Mouse (Mus musculus) macrophage (primary cell): ENCODE measurements around the gene Rabep1. TPM values are rescaled to one million over a fixed set of nuclear protein-coding genes. Genes with fewer than 3 reads are reported as not detected.

Source experiments
- H3K27ac ChIP-seq: fragments of 350-480 bp; formaldehyde crosslinking; 2 replicates; pipeline ENCODE4 v1.9.0; 2021
- H3K36me3 ChIP-seq: fragments of 350-480 bp; formaldehyde crosslinking; 2 replicates; pipeline ENCODE4 v1.9.0; 2021; ENCODE audit errors: inconsistent target
- H3K4me3 ChIP-seq: fragments of 350-480 bp; formaldehyde crosslinking; 2 replicates; pipeline ENCODE4 v1.9.0; 2021; ENCODE audit errors: inconsistent target
- H3K79me2 ChIP-seq: fragments of 350-480 bp; formaldehyde crosslinking; 2 replicates; pipeline ENCODE4 v1.9.0; 2021; ENCODE audit errors: inconsistent target
- WGBS: methylation state at CpG from one replicate; pipeline ENCODE4 v1.1.7; 2026; ENCODE audit warnings: inconsistent platforms; ENCODE audit not compliant: missing documents; 5-methylcytosine and 5-hydroxymethylcytosine counted together
- polyA plus RNA-seq: library from polyadenylated mRNA; stranded (reverse); fragments of 250-400 nt; gene quantifications from 3 replicates; pipeline ENCODE4 v1.2.4, GENCODE M21; 2018; ENCODE audit warnings: inconsistent platforms
- total RNA-seq, 78 experiments: library from RNA; depleted of rRNA; stranded (reverse); fragments of 250-400 nt; gene quantifications; 1 replicate in 9 of 78; 2 replicates in 24 of 78; 3 replicates in 43 of 78; 4 replicates in 2 of 78; pipeline ENCODE4 v1.2.4; 2018; ENCODE audit warnings: inconsistent platforms in 56 of 78

The Rabep1 gene
- 100 to 1,000 TPM; 107 to 236 (median 170) TPM for total RNA-seq (2018; cell fraction: chromatin; rRNA removed)
- total RNA-seq (2018; cell fraction: cytosol; rRNA removed), result 10 to 100 TPM; 37.8 to 63.8 (median 49.3) TPM
- 100 to 1,000 TPM in 13 of 26 experiments, 10 to 100 TPM in 13; 58.5 to 165 (median 99.2) TPM for total RNA-seq (2018; cell fraction: nucleus; rRNA removed)
- 27.9 to 38.0 TPM (median 32.0 TPM) in 3 replicates for polyA plus RNA-seq

DNA sequence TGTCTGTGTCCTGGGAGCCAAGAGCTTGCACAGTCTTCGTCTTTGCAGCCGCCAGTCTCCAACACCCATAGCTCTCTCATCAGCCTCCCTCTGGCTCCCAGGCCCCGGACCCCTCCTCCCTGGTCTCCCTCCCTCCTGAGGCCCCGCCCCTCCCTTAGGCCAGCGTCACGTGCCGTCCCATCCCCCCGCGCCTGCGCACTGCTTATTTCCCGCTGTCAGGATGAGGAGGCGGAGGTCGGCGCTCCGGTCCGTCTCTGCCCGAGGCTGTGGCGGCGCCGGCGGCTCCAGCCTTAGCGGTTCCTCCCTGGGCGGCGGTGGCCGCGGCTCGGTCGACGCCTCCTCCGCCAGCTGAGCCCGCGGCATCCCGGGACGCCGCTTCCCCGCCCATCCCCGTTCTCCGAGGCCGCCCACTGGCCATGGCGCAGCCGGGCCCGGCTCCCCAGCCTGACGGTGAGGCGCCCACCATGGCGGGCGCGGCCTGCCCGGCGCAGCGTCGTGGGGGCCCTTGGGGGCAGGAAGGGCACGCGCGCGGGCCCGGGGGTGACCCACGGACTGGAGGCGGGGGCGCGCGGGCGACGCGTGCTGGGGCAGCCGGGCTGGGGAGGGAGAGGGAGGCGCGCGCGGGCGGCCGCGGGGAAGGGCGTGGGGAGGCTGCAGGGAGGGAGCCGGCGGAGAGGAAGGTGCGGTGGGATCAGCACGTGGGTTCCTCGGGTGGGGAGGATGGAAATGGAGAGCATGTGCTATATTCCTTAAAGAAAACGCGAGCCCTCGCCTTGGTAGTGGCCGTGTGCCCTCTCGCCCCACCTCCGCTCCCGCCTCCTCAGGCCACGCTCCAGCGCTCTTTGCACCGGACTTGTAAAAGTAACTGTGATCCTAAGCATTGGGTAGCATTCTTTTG, at the start of gene Rabep1:
Gene Rabep1 (plus strand): TSS at position 220 of the 898 bp plus-strand sequence.
- no peaks in the 10 kb centered on the region for H3K36me3 ChIP-seq
- peak within 1 kb of the TSS; percentile 70 for H3K4me3 ChIP-seq
- H3K27ac ChIP-seq, result peak within 1 kb of the TSS; percentile 61
- under 1% methylated on average over 72 of the region's 88 CpGs for WGBS
- H3K79me2 ChIP-seq, result peaks cover 54% of the 10 kb centered on the region

DNA sequence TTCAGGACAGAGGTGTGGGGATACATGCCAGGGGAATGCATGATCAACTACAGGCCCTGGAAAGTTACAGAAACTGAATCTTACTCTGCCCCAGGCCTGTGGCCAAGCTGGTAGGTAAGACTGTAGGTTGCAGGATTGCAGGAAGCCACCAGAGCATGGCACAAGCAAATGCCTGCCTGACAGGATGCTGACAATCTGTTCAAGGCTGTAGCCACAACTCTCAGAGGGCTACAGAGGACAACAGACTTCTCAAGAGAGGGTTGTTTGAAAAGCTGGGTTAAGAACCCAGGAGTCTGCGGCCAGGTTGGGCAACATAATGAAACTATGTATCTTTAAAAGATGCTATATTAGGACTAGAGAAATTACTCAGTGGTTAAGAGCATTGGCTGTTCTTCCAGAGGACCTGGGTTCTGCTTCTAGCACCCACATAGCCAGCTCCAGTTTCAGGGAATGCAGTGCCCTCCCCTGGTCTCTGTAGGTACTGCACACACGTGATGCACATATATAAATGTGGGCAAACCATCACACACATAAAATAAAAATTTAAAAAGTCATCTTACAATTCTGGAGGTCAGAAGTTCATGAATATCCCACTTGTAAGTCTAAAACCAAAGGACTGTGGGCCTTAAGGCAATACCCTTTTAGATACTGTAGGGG, 42.2 kb upstream of the Rabep1 start:
- H3K36me3 ChIP-seq, result no peaks in the 10 kb centered on the region

DNA sequence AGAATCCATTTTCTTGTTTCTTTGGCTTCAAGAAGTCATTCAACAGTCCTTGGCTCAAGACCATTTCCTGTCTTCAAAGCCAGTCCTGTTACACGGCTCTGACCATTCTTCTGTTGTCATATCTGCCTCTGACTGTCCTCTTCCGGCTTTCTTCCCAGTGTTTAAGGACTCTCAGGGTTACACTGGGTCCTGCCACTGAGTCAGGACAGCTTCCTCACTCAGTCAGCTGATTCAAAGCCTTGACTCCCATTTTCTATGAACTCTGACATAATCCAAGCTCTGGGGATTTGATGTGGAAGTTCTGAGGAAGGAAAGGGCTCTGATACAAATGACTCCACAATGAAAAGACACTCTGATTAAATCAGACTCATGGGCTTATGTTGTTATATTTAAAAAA, 41.7 kb upstream of the Rabep1 start:
- Histone ChIP-seq H3K4me3 (no peak overlapping the region), H3K27ac (peak overlapping the region; percentile 81), H3K79me2 (no peaks in the 10 kb centered on the region), H3K36me3 (no peaks in the 10 kb centered on the region)
- 87% methylated on average over 2 of the region's 2 CpGs for WGBS

More for the DNA sequence above, 42.2 kb upstream of the Rabep1 start:
- peak overlapping the region; percentile 81; the same call in 1 of the 2 replicates for H3K27ac ChIP-seq
- no peaks in the 10 kb centered on the region for H3K79me2 ChIP-seq
- no peak overlapping the region for H3K4me3 ChIP-seq
- WGBS, result 97% methylated on average over 2 of the region's 2 CpGs

- Histone ChIP-seq H3K27ac (peak overlapping the region; percentile 81), H3K36me3 (no peaks in the 10 kb centered on the region), H3K79me2 (no peaks in the 10 kb centered on the region), H3K4me3 (no peak overlapping the region)
- 2% methylated on average over 6 of the region's 6 CpGs for WGBS
Measured at GRCm38 (mm10) chr11:70803711-70804200, 40.8 kb upstream of the Rabep1 start.

DNA sequence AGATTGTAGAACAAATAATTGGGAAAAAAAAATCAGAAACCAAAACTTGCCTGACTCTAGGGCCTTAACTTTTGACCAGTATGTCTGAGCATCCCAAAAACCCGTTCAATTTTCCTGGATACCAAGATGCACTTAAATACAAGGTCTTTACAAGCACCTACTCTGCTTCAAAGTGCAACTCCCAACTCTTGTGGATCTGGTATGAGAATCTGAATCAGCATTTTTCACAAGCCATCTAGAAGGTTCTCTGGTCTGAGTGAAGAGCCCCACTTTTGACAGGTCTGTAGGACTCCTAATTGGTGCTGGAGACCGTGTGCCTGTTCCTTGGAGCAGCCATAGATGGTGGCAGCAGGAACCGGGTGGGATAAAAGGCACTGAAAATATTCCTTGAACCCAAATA, 40.2 kb upstream of the Rabep1 start:
- Histone ChIP-seq H3K27ac (peak overlapping the region; percentile 81), H3K36me3 (no peaks in the 10 kb centered on the region), H3K4me3 (no peak overlapping the region), H3K79me2 (no peaks in the 10 kb centered on the region)
- WGBS, result 80% methylated on average over 3 of the region's 3 CpGs

DNA sequence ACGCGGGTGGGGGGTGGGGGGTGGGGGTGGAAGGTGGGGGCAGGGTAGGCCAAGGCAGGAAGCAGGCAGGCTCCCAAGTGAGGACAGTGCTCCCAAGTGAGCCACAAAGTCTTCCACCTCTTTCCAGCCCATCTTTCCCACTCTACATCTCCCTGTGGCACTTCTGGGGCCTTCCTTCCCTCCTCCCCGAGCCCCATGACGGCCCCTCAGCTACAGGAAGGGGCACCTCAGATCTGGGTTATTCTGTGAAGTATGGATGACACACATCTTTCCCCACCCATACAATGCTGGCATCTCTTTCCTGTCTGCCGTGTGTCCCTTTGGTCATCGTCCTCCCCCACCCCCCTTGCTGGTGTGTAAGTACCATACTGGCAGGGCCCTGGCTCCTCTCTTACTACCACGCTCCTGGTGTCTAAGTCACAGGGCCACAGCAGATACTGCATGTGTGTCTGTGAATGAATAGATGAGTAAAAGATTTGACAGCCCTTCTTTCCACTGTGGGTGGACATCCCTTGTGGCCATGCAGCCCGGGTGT, 38.9 kb upstream of the Rabep1 start:
- peak overlapping the region; percentile 81 for H3K27ac ChIP-seq
- 66% methylated on average over 6 of the region's 8 CpGs for WGBS

DNA sequence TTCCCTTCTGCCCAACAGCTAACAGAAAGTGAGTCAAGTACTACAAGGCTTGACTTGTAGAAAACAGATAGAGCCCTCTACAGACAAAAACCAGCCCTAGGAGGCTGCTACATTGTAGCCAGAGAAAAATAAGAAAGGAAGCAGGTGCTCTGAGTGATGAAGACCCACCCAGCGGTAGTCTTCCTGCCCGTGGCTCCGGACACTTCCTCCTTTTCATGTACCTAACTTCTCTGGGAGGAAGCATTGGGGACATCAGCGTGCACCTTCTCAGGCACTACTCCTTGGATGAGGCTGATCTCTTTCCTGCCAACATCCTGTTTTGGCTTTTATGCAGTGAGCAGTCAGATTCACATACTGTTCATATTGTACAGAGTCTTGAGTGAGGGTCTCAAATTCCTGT, 37.9 kb upstream of the Rabep1 start:
- H3K79me2 ChIP-seq, result no peaks in the 10 kb centered on the region
- WGBS, result 23% methylated on average over 4 of the region's 4 CpGs
- H3K36me3 ChIP-seq, result no peaks in the 10 kb centered on the region
- no peak overlapping the region for H3K27ac ChIP-seq
- H3K4me3 ChIP-seq, result no peak overlapping the region

More for the DNA sequence above, 38.9 kb upstream of the Rabep1 start:
- Histone ChIP-seq H3K4me3 (no peak overlapping the region), H3K79me2 (no peaks in the 10 kb centered on the region), H3K36me3 (no peaks in the 10 kb centered on the region)

DNA sequence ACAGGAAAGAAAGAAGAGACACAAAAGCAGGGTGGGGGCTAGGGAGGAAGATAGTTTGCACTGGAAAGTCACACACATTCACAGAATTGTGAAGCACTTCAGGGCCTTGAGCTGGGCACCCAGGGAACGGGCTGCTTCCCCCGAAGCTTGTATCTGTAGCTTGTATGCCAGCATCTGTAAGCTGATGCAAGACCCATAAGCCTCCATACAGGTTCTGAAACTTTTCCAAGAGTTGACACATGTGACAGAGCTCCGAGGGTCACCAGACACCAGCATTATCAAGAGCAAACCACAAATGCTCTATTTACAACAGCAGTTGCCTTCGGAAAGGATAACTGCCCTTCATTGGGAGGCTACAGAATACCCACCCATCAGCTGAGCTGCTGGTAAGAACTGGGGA, 36.9 kb upstream of the Rabep1 start:
- Histone ChIP-seq H3K36me3 (no peaks in the 10 kb centered on the region), H3K79me2 (no peaks in the 10 kb centered on the region), H3K4me3 (no peak overlapping the region), H3K27ac (no peak overlapping the region)
- 70% methylated on average over 3 of the region's 4 CpGs for WGBS

- WGBS, result 59% methylated on average over 3 of the region's 3 CpGs
- Histone ChIP-seq H3K4me3 (no peak overlapping the region), H3K79me2 (no peaks in the 10 kb centered on the region), H3K36me3 (no peaks in the 10 kb centered on the region), H3K27ac (no peak overlapping the region)
Measured at GRCm38 (mm10) chr11:70808101-70808500, 36.5 kb upstream of the Rabep1 start.

- 80% methylated on average over 1 of the region's 1 CpGs for WGBS
- no peak overlapping the region for H3K4me3 ChIP-seq
- no peak overlapping the region for H3K27ac ChIP-seq
- no peaks in the 10 kb centered on the region for H3K36me3 ChIP-seq
- H3K79me2 ChIP-seq, result no peaks in the 10 kb centered on the region
Measured at GRCm38 (mm10) chr11:70809011-70809410, 35.6 kb upstream of the Rabep1 start.

DNA sequence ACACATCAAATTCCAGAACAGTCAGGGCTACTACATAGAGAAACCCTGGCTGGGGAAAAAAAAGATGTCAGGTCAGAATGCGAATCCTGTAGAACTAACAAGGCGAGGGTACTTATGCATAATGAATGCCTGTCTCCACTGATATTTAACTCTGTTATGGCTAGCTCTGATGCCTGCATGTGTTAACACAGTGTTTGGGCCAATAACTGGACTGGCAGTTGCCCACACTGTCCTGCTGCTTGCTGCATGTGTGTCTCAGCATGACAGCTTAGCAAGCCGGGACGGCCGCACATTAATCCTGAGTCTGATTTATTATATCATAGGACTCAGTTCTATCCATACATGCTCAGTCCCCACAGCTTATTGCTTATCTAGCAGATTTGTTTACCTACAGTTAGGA, 33.5 kb upstream of the Rabep1 start:
- 98% methylated on average over 5 of the region's 5 CpGs for WGBS
- H3K36me3 ChIP-seq, result no peaks in the 10 kb centered on the region
- no peaks in the 10 kb centered on the region for H3K79me2 ChIP-seq
- H3K27ac ChIP-seq, result no peak overlapping the region
- no peak overlapping the region for H3K4me3 ChIP-seq

- H3K27ac ChIP-seq, result no peak overlapping the region
- no peaks in the 10 kb centered on the region for H3K79me2 ChIP-seq
- WGBS, result 90% methylated on average over 13 of the region's 13 CpGs
- no peak overlapping the region for H3K4me3 ChIP-seq
- H3K36me3 ChIP-seq, result no peaks in the 10 kb centered on the region
Measured at GRCm38 (mm10) chr11:70811471-70812240, 32.9 kb upstream of the Rabep1 start.

- WGBS, result 19% methylated on average over 7 of the region's 7 CpGs
- Histone ChIP-seq H3K27ac (peak within 1 kb of the TSS; percentile 73), H3K79me2 (no peaks in the 10 kb centered on the region), H3K4me3 (no peak within 1 kb of the TSS), H3K36me3 (no peaks in the 10 kb centered on the region)
Measured at GRCm38 (mm10) chr11:70812365-70812764, 32.2 kb upstream of the Rabep1 start, which contains the start of gene Scimp. Gene Scimp (minus strand): TSS chr11:70812586.

DNA sequence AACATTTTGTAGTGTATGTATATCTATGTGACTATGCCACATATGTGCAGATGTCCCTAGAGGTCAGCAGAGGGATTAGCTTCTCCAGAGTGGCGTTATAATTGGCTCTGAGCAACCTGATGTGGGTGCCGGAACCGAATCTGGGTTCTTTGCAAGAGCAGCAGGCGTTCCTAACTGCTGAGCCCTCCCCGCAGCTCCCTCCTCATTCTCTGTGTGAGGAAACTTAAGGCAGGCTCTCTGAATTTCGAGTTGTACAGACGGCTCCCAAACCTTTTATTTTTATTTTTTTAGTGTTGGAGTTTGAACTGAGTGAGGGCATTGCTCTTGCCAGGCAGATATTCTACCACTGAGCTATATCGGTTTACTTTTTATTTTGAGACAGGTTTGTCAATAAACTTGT, 29.5 kb upstream of the Rabep1 start:
- H3K36me3 ChIP-seq, result no peaks in the 10 kb centered on the region
- no peak overlapping the region for H3K4me3 ChIP-seq
- no peak overlapping the region for H3K27ac ChIP-seq
- H3K79me2 ChIP-seq, result no peaks in the 10 kb centered on the region
- 96% methylated on average over 8 of the region's 8 CpGs for WGBS
